Mouse (Mus musculus) spleen, adult 2 months (tissue): ENCODE measurements at regions not wholly inside any gene's neighbourhood (a gene's known extent, or its start where the extent isn't known, plus 50 kb on each side); places are given as distances from the start of the nearest gene placed in this dataset.

Experiments used
- CTCF ChIP-seq: fragments of 200-500 bp; IDR thresholded peaks from 2 replicates; pipeline ENCODE4 v1.5.1; 2011; ENCODE audit warnings: mild to moderate bottlenecking, inconsistent platforms; ENCODE audit not compliant: insufficient read depth, insufficient read length, insufficient replicate concordance; ENCODE audit errors: extremely low read depth
- POLR2A ChIP-seq: fragments of 200-500 bp; IDR thresholded peaks from 2 replicates; pipeline ENCODE4 v1.6.1; 2011; ENCODE audit warnings: low read depth, low read length, inconsistent platforms

GRCm38 (mm10) chr16:78457731-78458151, 80.7 kb upstream of the Btg3 start:
- TF ChIP-seq POLR2A (no peak), CTCF (no peak)
